Mouse (Mus musculus) heart, embryonic 13.5 days (tissue): ENCODE data around the gene Gm42906. TPM values are rescaled to one million over a fixed set of nuclear protein-coding genes. Genes with fewer than 3 reads are reported as not detected.

Experiments
- ATAC-seq: fragments of 200-750 bp; cut with Nextera tagmentation; 2 replicates; pipeline ENCODE4 v1.8.0; 2017; ENCODE audit warnings: moderate TSS enrichment; ENCODE audit not compliant: insufficient number of reproducible peaks, low FRiP score, low TSS enrichment; ENCODE audit errors: extremely low read depth
- H3K27ac ChIP-seq: fragments of 300-500 bp; sonication (generic); replicated peaks from 2 replicates; pipeline ENCODE4 v1.5.1; 2015; ENCODE audit warnings: moderate library complexity, mild to moderate bottlenecking, inconsistent platforms
- H3K27me3 ChIP-seq: fragments of 300-500 bp; sonication (generic); replicated peaks from 2 replicates; pipeline ENCODE4 v1.6.1; 2015; ENCODE audit warnings: mild to moderate bottlenecking, inconsistent platforms
- H3K36me3 ChIP-seq: fragments of 300-500 bp; sonication (generic); 2 replicates; pipeline ENCODE4 v1.6.1; 2015; ENCODE audit warnings: mild to moderate bottlenecking, inconsistent platforms
- H3K4me1 ChIP-seq: fragments of 300-500 bp; sonication (generic); 2 replicates; pipeline ENCODE4 v1.6.1; 2015; ENCODE audit warnings: inconsistent platforms
- H3K4me2 ChIP-seq: fragments of 300-500 bp; sonication (generic); 2 replicates; pipeline ENCODE4 v1.6.1; 2015; ENCODE audit warnings: inconsistent platforms, mild to moderate bottlenecking, moderate library complexity
- H3K4me3 ChIP-seq: fragments of 300-500 bp; sonication (generic); 2 replicates; pipeline ENCODE4 v1.5.1; 2015; ENCODE audit warnings: moderate library complexity, mild to moderate bottlenecking, inconsistent platforms
- H3K9ac ChIP-seq: fragments of 300-500 bp; sonication (generic); 2 replicates; pipeline ENCODE4 v1.6.1; 2015; ENCODE audit warnings: inconsistent platforms, mild to moderate bottlenecking, moderate library complexity
- H3K9me3 ChIP-seq: fragments of 300-500 bp; sonication (generic); 2 replicates; pipeline ENCODE4 v1.6.1; 2016; ENCODE audit warnings: inconsistent platforms
- WGBS: fragments of 180-500 bp; shearing (Covaris S2); methylation state at CpG from one replicate; pipeline ENCODE4 v1.1.7; 2015; ENCODE audit warnings: mixed read lengths; 5-methylcytosine and 5-hydroxymethylcytosine counted together
- polyA plus RNA-seq: library from polyadenylated mRNA; unstranded; fragments of >200 nt; fragmentation: Nextera tagmentation; extraction: Ambion mirVana; gene quantifications from 2 replicates; pipeline ENCODE4 v1.2.1, GENCODE M21; 2015

The Gm42906 gene
- polyA plus RNA-seq, 1 experiment from 2014 or later: not detected

DNA sequence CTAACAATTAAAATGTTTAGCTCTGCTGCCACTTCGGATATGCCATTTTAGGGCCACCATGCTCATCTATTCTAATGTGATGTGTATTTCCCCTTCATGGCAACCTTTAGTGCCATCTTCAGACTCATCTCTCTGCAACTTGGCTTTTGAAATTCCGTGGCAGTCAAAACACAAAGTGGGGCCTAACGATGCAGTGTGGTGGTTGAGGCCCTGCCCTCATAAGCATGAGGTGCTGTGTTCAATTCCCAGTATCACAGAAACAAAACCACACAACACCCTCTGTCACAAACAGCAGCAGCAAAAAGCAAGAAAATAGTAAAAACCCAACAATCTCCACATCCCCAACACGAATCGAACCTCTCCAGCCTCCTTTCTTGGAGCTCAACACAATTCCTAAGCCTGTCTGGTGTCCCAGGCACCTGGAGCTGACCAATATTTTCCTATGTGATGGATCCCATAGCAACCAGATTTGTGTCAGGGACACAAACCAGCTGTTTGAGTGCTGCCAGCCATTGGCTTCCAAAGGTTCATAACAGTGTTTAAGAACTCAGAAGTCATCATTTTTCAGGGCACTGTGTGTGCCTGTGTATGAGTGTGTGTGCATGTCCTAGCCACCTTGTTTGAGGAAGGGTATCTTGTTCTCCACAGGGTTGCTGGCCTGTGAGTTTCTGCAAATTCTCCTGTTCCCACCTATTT, 311.6 kb downstream of the Gm42906 start:
- H3K9me3 ChIP-seq: no peaks in the 10 kb centered on the region
- no peak for ATAC-seq
- no peak overlapping the region for H3K9ac ChIP-seq
- H3K4me3 ChIP-seq: no peak overlapping the region
- H3K36me3 ChIP-seq: no peaks in the 10 kb centered on the region
- peaks cover 19% of the 10 kb centered on the region; the same call in 1 of the 2 replicates for H3K4me1 ChIP-seq
- no peak overlapping the region for H3K27ac ChIP-seq
- 64% methylated on average over 5 of the region's 5 CpGs for WGBS
- H3K4me2 ChIP-seq: no peak overlapping the region
- H3K27me3 ChIP-seq: no peaks in the 10 kb centered on the region

DNA sequence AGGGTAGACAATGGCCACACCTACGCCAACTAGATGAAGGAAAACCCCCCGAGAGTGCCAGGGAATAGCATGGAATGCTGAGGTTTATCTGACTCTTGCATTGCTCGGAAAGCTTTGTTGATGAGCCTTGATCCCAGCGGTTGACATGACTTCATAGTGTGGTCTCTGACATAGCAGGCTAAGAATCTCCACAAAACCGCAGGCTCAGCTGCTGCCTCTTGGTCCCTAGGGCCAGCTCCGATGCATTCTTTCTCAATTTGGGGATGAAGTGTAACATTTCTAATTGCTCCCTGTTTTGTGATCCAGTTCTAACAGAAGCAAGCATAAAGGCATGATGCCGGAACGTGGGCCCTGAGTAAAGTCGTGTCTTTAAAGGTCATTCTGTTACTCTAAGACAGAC, 315.2 kb downstream of the Gm42906 start:
- no peaks in the 10 kb centered on the region for H3K36me3 ChIP-seq
- ATAC-seq: no peak
- no peaks in the 10 kb centered on the region for H3K9me3 ChIP-seq
- H3K27me3 ChIP-seq: no peaks in the 10 kb centered on the region
- H3K4me3 ChIP-seq: no peak overlapping the region
- no peak overlapping the region for H3K9ac ChIP-seq
- peaks cover 24% of the 10 kb centered on the region for H3K4me1 ChIP-seq
- H3K4me2 ChIP-seq: no peak overlapping the region
- WGBS: 75% methylated on average over 9 of the region's 9 CpGs
- H3K27ac ChIP-seq: no peak overlapping the region

- H3K4me1 ChIP-seq: peaks cover 13% of the 10 kb centered on the region
- no peak overlapping the region for H3K9ac ChIP-seq
- WGBS: 83% methylated on average over 7 of the region's 7 CpGs
- no peak overlapping the region for H3K4me3 ChIP-seq
- H3K4me2 ChIP-seq: no peak overlapping the region
- no peaks in the 10 kb centered on the region for H3K36me3 ChIP-seq
- H3K9me3 ChIP-seq: no peaks in the 10 kb centered on the region
- ATAC-seq: no peak
- no peaks in the 10 kb centered on the region for H3K27me3 ChIP-seq
- H3K27ac ChIP-seq: no peak overlapping the region
Measured at GRCm38 (mm10) chr5:151111080-151111871, 316.7 kb downstream of the Gm42906 start.

DNA sequence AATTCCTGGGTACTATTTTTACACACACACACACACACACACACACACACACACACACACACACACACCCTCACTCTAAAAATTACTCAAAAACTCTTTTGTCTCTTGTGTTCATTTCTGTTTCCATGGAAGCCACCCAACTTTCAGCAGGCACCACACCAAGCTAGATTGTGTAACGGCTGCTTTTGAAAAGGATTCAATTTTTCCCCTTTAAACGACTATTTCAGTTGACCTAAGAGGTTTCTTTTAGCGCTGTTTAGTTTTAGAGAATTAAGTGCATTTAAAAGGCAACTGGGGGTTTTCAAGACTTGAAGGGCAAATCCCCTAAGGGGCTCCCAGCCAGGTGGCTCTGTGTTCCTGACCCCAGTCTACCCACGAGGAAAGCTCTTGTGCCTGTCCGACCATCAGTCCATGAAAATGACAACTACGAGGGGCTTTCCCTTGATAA, 317.5 kb downstream of the Gm42906 start:
- WGBS: 55% methylated on average over 6 of the region's 6 CpGs
- Histone ChIP-seq H3K9me3 (no peaks in the 10 kb centered on the region), H3K4me1 (peaks cover 11% of the 10 kb centered on the region), H3K27ac (0 out of 2 replicates have a peak overlapping the region, but pooled peaks have one; percentile 1), H3K4me2 (no peak overlapping the region), H3K4me3 (no peak overlapping the region), H3K36me3 (no peaks in the 10 kb centered on the region), H3K27me3 (no peaks in the 10 kb centered on the region), H3K9ac (no peak overlapping the region)
- no peak for ATAC-seq

DNA sequence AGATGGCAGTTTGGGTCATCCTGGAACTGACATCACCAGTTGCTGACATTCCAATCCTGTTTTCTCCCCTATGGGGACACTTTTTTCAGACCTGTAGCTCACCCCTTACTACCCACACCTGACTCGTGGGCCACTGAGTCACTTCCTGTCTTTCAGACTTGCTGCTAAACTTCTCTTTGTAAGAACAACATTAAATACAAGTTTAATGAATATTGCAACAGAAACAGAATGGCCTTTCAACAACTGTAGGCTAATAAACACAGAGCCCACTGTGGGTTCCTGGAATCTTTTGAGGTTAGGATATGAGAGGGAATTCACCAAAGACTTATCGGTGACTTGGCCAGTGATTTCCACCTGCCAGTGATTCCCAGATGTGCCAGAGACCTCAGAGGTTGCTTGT, 318.1 kb downstream of the Gm42906 start:
- Histone ChIP-seq H3K27me3 (no peaks in the 10 kb centered on the region), H3K9ac (no peak overlapping the region), H3K9me3 (no peaks in the 10 kb centered on the region), H3K4me1 (peaks cover 15% of the 10 kb centered on the region), H3K4me2 (no peak overlapping the region), H3K27ac (0 out of 2 replicates have a peak overlapping the region, but pooled peaks have one; percentile 3), H3K36me3 (no peaks in the 10 kb centered on the region), H3K4me3 (no peak overlapping the region)
- ATAC-seq: no peak
- WGBS: 66% methylated on average over 2 of the region's 2 CpGs

GRCm38 (mm10) chr5:151108955-151109354, 319.0 kb downstream of the Gm42906 start:
- H3K9me3 ChIP-seq: no peaks in the 10 kb centered on the region
- WGBS: 71% methylated on average over 7 of the region's 7 CpGs

DNA sequence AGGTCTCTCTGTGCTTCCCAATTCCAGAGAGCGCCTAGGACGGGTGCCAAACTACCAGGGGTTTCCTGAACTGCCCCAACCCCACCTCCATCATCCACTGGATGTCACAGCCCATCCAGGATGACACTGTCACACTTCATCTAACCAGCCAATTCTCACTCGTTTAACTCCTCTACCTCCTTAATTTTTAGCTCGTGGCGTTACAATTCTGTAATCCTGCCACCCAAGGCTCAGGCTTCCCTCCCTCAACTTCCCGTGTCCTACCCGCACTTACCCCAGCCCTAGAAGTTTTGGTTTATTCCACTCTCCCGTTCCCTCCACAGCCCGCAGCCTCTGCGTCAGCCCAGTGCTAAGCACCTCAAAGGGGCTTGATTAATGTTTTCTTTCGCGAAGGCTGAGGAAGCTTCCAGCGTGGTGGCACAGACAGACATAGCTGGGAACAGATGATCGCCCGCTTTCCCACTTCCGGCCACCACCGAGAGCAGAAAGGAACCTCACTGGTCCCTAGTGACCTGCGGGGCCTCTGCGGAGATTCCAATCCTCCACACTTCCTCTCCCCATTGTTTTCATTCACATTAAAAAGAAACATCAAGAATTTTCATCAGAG, 319.6 kb downstream of the Gm42906 start:
- Histone ChIP-seq H3K36me3 (no peaks in the 10 kb centered on the region), H3K27ac (peak overlapping the region; percentile 61; the same call in 1 of the 2 replicates), H3K9me3 (no peaks in the 10 kb centered on the region), H3K4me1 (peaks cover 25% of the 10 kb centered on the region), H3K4me3 (peak overlapping the region; percentile 29), H3K4me2 (peak overlapping the region; percentile 59), H3K9ac (peak overlapping the region; percentile 50; the same call in 1 of the 2 replicates), H3K27me3 (no peaks in the 10 kb centered on the region)
- no peak for ATAC-seq
- WGBS: 47% methylated on average over 19 of the region's 19 CpGs

More at GRCm38 (mm10) chr5:151108955-151109354, 319.0 kb downstream of the Gm42906 start:
- 0 out of 2 replicates have a peak overlapping the region, but pooled peaks have one; percentile 61 for H3K27ac ChIP-seq
- no peaks in the 10 kb centered on the region for H3K36me3 ChIP-seq
- no peak overlapping the region for H3K9ac ChIP-seq
- no peak for ATAC-seq
- peak overlapping the region; percentile 59 for H3K4me2 ChIP-seq
- H3K4me3 ChIP-seq: peak overlapping the region; percentile 29; the same call in 1 of the 2 replicates
- no peaks in the 10 kb centered on the region for H3K27me3 ChIP-seq
- peaks cover 23% of the 10 kb centered on the region for H3K4me1 ChIP-seq

GRCm38 (mm10) chr5:151106841-151107240, 321.1 kb downstream of the Gm42906 start:
- Histone ChIP-seq H3K4me2 (no peak overlapping the region), H3K9ac (no peak overlapping the region), H3K4me1 (peaks cover 27% of the 10 kb centered on the region), H3K27me3 (no peaks in the 10 kb centered on the region), H3K4me3 (no peak overlapping the region), H3K27ac (no peak overlapping the region), H3K36me3 (no peaks in the 10 kb centered on the region), H3K9me3 (no peaks in the 10 kb centered on the region)
- WGBS: 80% methylated on average over 3 of the region's 3 CpGs
- ATAC-seq: no peak

GRCm38 (mm10) chr5:151105054-151105971, 322.6 kb downstream of the Gm42906 start:
- H3K36me3 ChIP-seq: no peaks in the 10 kb centered on the region
- no peaks in the 10 kb centered on the region for H3K9me3 ChIP-seq
- H3K27me3 ChIP-seq: no peaks in the 10 kb centered on the region
- H3K27ac ChIP-seq: no peak overlapping the region
- peaks cover 27% of the 10 kb centered on the region for H3K4me1 ChIP-seq
- no peak overlapping the region for H3K4me3 ChIP-seq
- H3K4me2 ChIP-seq: no peak overlapping the region
- WGBS: 70% methylated on average over 10 of the region's 10 CpGs
- no peak for ATAC-seq
- no peak overlapping the region for H3K9ac ChIP-seq

DNA sequence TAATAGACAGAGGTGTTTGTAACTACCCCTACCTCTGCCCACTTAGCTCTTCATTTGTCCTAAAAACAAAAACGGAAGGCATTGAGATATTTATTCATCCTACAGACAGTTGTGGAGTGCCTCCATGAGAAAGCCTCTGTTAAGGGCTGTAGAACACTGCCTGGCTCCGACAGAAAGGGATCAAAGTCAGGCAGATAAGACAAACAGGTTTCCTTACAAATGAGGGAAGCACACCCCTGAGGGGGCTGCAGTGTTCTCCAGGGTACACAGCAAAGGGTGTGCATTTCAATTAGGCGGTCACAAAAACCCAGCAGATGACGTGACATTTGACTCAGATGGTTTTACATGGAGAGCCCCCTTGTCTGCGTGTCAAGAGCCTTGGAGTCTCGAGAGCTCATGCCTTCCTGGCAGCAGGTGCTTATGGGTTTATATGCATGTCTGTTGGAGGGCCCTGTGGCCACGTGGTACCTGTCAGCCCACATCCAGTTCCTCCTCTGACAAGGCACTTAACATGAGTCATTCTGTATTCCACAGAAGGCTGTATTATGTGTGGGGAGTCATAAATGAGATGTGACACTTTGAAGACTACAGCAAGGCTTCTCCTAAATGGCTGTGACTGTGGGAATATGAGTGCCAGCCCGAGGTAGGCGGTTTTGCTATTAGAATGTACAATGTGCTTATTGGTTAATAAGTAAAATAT, 323.5 kb downstream of the Gm42906 start:
- 0 out of 2 replicates have a peak, but pooled peaks have one; percentile 31 for ATAC-seq
- peaks cover 23% of the 10 kb centered on the region for H3K4me1 ChIP-seq
- H3K4me2 ChIP-seq: peak overlapping the region; percentile 7; the same call in 1 of the 2 replicates
- no peak overlapping the region for H3K4me3 ChIP-seq
- no peaks in the 10 kb centered on the region for H3K36me3 ChIP-seq
- H3K9me3 ChIP-seq: no peaks in the 10 kb centered on the region
- H3K27ac ChIP-seq: peak overlapping the region; percentile 32; the same call in 1 of the 2 replicates
- WGBS: 41% methylated on average over 9 of the region's 9 CpGs
- no peaks in the 10 kb centered on the region for H3K27me3 ChIP-seq
- peak overlapping the region; percentile 34; the same call in 1 of the 2 replicates for H3K9ac ChIP-seq
